Mouse (Mus musculus): Measurements from ENCODE around the gene Ube2m.

- TF ChIP-seq CTCF (IDR thresholded peaks at IDR 0.05; ENCODE audit: low read depth, low read length): no peak
- no peak for TF ChIP-seq POLR2A (IDR thresholded peaks at IDR 0.05; ENCODE audit: insufficient read depth, low read length)
Measured at GRCm38 (mm10) chr7:13041256-13041655, 3.2 kb upstream of the Ube2m start.

All from ES-Bruce4 (cell line).